ENCODE assay signal across 19 mouse cellular contexts in the genomic region with DNA sequence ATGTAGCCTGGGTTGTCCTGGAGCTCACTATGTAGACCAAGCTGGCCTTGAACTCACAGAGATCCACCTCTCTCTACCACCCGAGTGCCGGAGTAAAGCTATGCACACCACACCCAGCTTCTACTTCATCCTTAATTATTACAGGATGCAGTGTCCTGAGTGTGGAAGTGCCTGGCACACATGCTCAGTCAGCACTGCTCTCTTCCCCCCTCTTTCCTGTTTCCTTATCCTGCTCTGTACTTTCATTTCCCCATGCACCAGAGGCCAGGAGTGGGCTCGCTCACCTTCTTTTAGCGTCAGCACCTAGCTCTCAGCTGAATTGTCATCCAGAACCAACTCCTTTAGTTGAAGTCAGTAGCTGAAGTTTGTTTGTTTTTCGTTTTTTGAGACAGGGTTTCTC. TPM values are rescaled to one million over a fixed set of nuclear protein-coding genes. Genes with fewer than 3 reads are reported as not detected.
"Had no signal": no experiment of that assay in that cellular context is flagged by ENCODE, and none has a peak within 500 bp of the region (broad histone marks: within the 10 kb centered on the region; RNA-seq: fewer than 3 reads in every experiment).

No protein-coding gene starts in this region.

- DNase-seq: gastrocnemius, postnatal 14 days; gastrocnemius, postnatal 36 days; heart, adult 18-20 months; heart, postnatal 10 days; heart, postnatal 36 days; kidney, adult 18-20 months; kidney, postnatal 10 days; layer of hippocampus, adult 9-11 months; layer of hippocampus, postnatal 36 days; left cerebral cortex, postnatal 4 days had no signal

- H3K4me3 ChIP-seq: heart, embryonic 12.5 days; hindbrain, embryonic 13.5 days; hindbrain, embryonic 15.5 days; limb, embryonic 13.5 days; limb, embryonic 15.5 days; liver, embryonic 12.5 days had no signal

- H3K27ac ChIP-seq: hindbrain, embryonic 13.5 days; hindbrain, embryonic 15.5 days; hindbrain, postnatal 0 days; limb, embryonic 13.5 days; limb, embryonic 15.5 days; liver, embryonic 12.5 days; liver, embryonic 14.5 days had no signal

- H3K36me3 ChIP-seq: heart, embryonic 12.5 days; hindbrain, embryonic 13.5 days; hindbrain, embryonic 15.5 days; limb, embryonic 13.5 days; limb, embryonic 15.5 days; liver, embryonic 12.5 days had no signal

RNA-seq across cellular contexts. Expression of a gene that starts 5.4 kb away (rescaled TPM):
- total RNA-seq: hematopoietic stem cell, adult 5-6 weeks had no signal
